Mouse (Mus musculus) liver, embryonic 15.5 days (tissue): ENCODE measurements around the gene Kcnd2. TPM values are rescaled to one million over a fixed set of nuclear protein-coding genes. Genes with fewer than 3 reads are reported as not detected.

Experiments
- ATAC-seq: fragments of 200-750 bp; cut with Nextera tagmentation; 2 replicates; pipeline ENCODE4 v1.8.0; 2017; ENCODE audit warnings: moderate number of reproducible peaks, mild to moderate bottlenecking, moderate library complexity; ENCODE audit not compliant: insufficient read depth
- H3K27ac ChIP-seq: fragments of 300-500 bp; sonication (generic); replicated peaks from 2 replicates; pipeline ENCODE4 v1.5.1; 2015; ENCODE audit warnings: mild to moderate bottlenecking, inconsistent platforms
- H3K27me3 ChIP-seq: fragments of 300-500 bp; sonication (generic); 2 replicates; pipeline ENCODE4 v1.6.1; 2015; ENCODE audit warnings: mild to moderate bottlenecking, inconsistent platforms
- H3K36me3 ChIP-seq: fragments of 300-500 bp; sonication (generic); replicated peaks from 2 replicates; pipeline ENCODE4 v1.6.1; 2015; ENCODE audit warnings: moderate library complexity, mild to moderate bottlenecking, inconsistent platforms
- H3K4me1 ChIP-seq: fragments of 300-500 bp; sonication (generic); replicated peaks from 2 replicates; pipeline ENCODE4 v1.6.1; 2015; ENCODE audit warnings: inconsistent platforms
- H3K4me2 ChIP-seq: fragments of 300-500 bp; sonication (generic); 2 replicates; pipeline ENCODE4 v1.6.1; 2015; ENCODE audit warnings: moderate library complexity, mild to moderate bottlenecking, inconsistent platforms
- H3K4me3 ChIP-seq: fragments of 300-500 bp; sonication (generic); replicated peaks from 2 replicates; pipeline ENCODE4 v1.5.1; 2015; ENCODE audit warnings: mild to moderate bottlenecking, inconsistent platforms
- H3K9ac ChIP-seq: fragments of 300-500 bp; sonication (generic); 2 replicates; pipeline ENCODE4 v1.6.1; 2015; ENCODE audit warnings: moderate library complexity, mild to moderate bottlenecking, inconsistent platforms
- H3K9me3 ChIP-seq: fragments of 300-500 bp; sonication (generic); replicated peaks from 2 replicates; pipeline ENCODE4 v1.6.1; 2016; ENCODE audit warnings: inconsistent platforms
- WGBS: fragments of 180-500 bp; shearing (Covaris S2); methylation state at CpG from one replicate; pipeline ENCODE4 v1.1.7; 2015; ENCODE audit warnings: mixed read lengths; ENCODE audit not compliant: insufficient replicate concordance; 5-methylcytosine and 5-hydroxymethylcytosine counted together
- polyA plus RNA-seq: library from polyadenylated mRNA; unstranded; fragments of >200 nt; fragmentation: Nextera tagmentation; extraction: Ambion mirVana; gene quantifications from 2 replicates; pipeline ENCODE4 v1.2.1, GENCODE M21; 2015

The Kcnd2 gene
- polyA plus RNA-seq, 1 experiment from 2014 or later, result 0.03 TPM

GRCm38 (mm10) chr6:21431120-21431519 lies 215.8 kb downstream of the Kcnd2 start:
- H3K36me3 ChIP-seq, result no peaks in the 10 kb centered on the region
- no peak overlapping the region for H3K4me3 ChIP-seq
- H3K9ac ChIP-seq, result no peak overlapping the region
- no peak for ATAC-seq
- H3K27ac ChIP-seq, result no peak overlapping the region
- no peaks in the 10 kb centered on the region for H3K4me1 ChIP-seq
- no peaks in the 10 kb centered on the region for H3K27me3 ChIP-seq
- 63% methylated on average over 1 of the region's 1 CpGs for WGBS
- no peak overlapping the region for H3K4me2 ChIP-seq
- H3K9me3 ChIP-seq, result no peaks in the 10 kb centered on the region

GRCm38 (mm10) chr6:21464719-21465118 lies 249.4 kb downstream of the Kcnd2 start:
- no peak for ATAC-seq
- Histone ChIP-seq H3K27ac (no peak overlapping the region), H3K4me3 (no peak overlapping the region), H3K36me3 (no peaks in the 10 kb centered on the region), H3K9me3 (no peaks in the 10 kb centered on the region), H3K4me1 (no peaks in the 10 kb centered on the region), H3K27me3 (no peaks in the 10 kb centered on the region), H3K9ac (no peak overlapping the region), H3K4me2 (no peak overlapping the region)

- H3K4me1 ChIP-seq, result no peaks in the 10 kb centered on the region
Observed at GRCm38 (mm10) chr6:21471891-21472544, 256.7 kb downstream of the Kcnd2 start.

GRCm38 (mm10) chr6:21482714-21483113 lies 267.4 kb downstream of the Kcnd2 start:
- Histone ChIP-seq H3K27ac (no peak overlapping the region), H3K36me3 (no peaks in the 10 kb centered on the region), H3K9ac (no peak overlapping the region), H3K9me3 (no peaks in the 10 kb centered on the region), H3K4me2 (no peak overlapping the region), H3K27me3 (no peaks in the 10 kb centered on the region), H3K4me1 (no peaks in the 10 kb centered on the region), H3K4me3 (no peak overlapping the region)
- no peak for ATAC-seq
- 68% methylated on average over 2 of the region's 2 CpGs for WGBS

More at GRCm38 (mm10) chr6:21471891-21472544, 256.7 kb downstream of the Kcnd2 start:
- Histone ChIP-seq H3K27ac (no peak overlapping the region), H3K36me3 (no peaks in the 10 kb centered on the region), H3K4me3 (no peak overlapping the region), H3K9me3 (no peaks in the 10 kb centered on the region), H3K4me2 (no peak overlapping the region), H3K27me3 (no peaks in the 10 kb centered on the region), H3K9ac (no peak overlapping the region)
- ATAC-seq, result no peak
- WGBS, result 36% methylated on average over 1 of the region's 1 CpGs

DNA sequence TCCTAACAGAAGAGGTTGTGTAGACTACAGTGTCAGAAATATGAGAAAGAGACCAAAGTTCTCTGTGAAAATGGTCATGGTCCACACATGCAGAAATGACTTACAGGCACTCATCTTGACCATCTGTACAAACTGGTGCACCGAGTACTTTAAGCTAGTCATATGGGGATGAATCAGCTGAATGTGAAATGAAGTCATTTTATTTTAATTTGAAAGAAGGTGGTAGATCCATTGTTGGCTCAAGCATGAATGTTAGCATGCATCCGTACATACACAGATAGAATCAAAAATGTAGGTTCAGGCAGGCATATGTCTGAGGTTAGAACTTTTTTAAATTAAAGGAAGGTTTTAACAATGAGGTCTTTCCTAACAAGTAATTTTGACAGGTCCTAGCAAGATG lies 273.2 kb downstream of the Kcnd2 start:
- H3K27me3 ChIP-seq, result no peaks in the 10 kb centered on the region
- H3K4me3 ChIP-seq, result no peak overlapping the region
- no peak for ATAC-seq
- H3K9me3 ChIP-seq, result no peaks in the 10 kb centered on the region
- no peaks in the 10 kb centered on the region for H3K4me1 ChIP-seq
- no peak overlapping the region for H3K4me2 ChIP-seq
- no peaks in the 10 kb centered on the region for H3K36me3 ChIP-seq
- no peak overlapping the region for H3K9ac ChIP-seq
- no peak overlapping the region for H3K27ac ChIP-seq
- WGBS, result 46% methylated on average over 2 of the region's 2 CpGs

DNA sequence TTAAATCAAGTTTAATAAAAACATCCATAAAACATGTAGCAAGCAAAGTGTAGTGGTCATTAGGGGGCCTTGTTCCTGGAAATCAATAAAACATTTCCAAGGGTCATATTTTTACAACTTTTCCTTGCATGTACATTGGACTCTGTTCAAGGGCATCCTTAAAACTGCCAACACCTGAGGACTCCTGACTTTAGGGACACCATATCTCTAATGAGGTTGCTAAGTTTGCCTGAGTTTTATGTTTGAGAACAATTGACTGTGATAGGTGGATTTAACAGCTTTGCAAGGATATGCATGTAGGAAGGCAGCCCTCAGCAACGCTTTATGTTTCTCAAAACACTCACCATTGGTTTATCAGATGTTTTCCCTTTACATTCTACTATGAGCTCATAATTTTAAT lies 287.6 kb downstream of the Kcnd2 start:
- Histone ChIP-seq H3K36me3 (no peaks in the 10 kb centered on the region), H3K27ac (no peak overlapping the region), H3K27me3 (no peaks in the 10 kb centered on the region), H3K9me3 (no peaks in the 10 kb centered on the region), H3K9ac (no peak overlapping the region), H3K4me1 (no peaks in the 10 kb centered on the region), H3K4me3 (no peak overlapping the region), H3K4me2 (no peak overlapping the region)
- WGBS, result 56% methylated on average over 1 of the region's 1 CpGs
- ATAC-seq, result no peak

DNA sequence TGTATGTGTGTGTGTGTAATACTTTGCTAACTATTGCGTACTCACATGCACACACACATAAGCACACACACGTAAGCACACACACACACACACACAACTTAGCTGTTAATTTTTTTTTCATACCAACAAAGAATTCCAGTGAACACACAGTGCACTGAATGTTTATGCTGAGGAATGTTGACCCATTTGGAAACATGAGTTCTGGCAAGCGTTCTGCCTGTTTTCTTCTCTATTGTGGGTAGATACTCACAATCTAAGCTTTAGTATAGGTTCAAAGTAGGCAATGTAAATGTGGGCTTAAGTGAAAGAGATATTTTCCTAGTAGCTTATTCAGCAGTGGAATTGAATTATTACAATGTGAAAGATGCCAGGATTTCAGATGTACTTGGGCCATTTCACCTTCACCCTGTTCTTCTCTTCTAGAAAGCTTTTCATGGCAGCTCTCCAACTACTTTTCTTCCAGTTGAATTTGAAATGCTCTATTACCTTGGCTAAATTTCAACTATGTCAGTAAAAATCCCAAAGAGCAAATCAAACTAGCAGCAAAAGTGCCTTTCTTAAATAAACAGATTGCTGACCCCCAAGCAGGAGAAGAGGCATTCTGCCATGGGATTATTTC lies 295.4 kb downstream of the Kcnd2 start:
- no peak for ATAC-seq
- H3K4me3 ChIP-seq, result no peak overlapping the region
- no peaks in the 10 kb centered on the region for H3K4me1 ChIP-seq
- no peaks in the 10 kb centered on the region for H3K9me3 ChIP-seq
- no peak overlapping the region for H3K27ac ChIP-seq
- WGBS, result 67% methylated on average over 3 of the region's 3 CpGs
- no peak overlapping the region for H3K4me2 ChIP-seq
- no peak overlapping the region for H3K9ac ChIP-seq
- no peaks in the 10 kb centered on the region for H3K36me3 ChIP-seq
- no peaks in the 10 kb centered on the region for H3K27me3 ChIP-seq

- Histone ChIP-seq H3K9ac (no peak overlapping the region), H3K4me1 (no peaks in the 10 kb centered on the region), H3K9me3 (no peaks in the 10 kb centered on the region), H3K4me2 (no peak overlapping the region), H3K4me3 (no peak overlapping the region), H3K27me3 (no peaks in the 10 kb centered on the region), H3K36me3 (no peaks in the 10 kb centered on the region), H3K27ac (no peak overlapping the region)
- WGBS, result 60% methylated on average over 1 of the region's 1 CpGs
- no peak for ATAC-seq
Observed at GRCm38 (mm10) chr6:21520351-21520750, 305.0 kb downstream of the Kcnd2 start.

GRCm38 (mm10) chr6:21527489-21528074 lies 312.3 kb downstream of the Kcnd2 start:
- Histone ChIP-seq H3K4me3 (no peak overlapping the region), H3K36me3 (no peaks in the 10 kb centered on the region), H3K9ac (no peak overlapping the region), H3K27ac (no peak overlapping the region), H3K4me1 (no peaks in the 10 kb centered on the region), H3K9me3 (no peaks in the 10 kb centered on the region), H3K27me3 (no peaks in the 10 kb centered on the region), H3K4me2 (no peak overlapping the region)
- 66% methylated on average over 1 of the region's 1 CpGs for WGBS
- ATAC-seq, result no peak

DNA sequence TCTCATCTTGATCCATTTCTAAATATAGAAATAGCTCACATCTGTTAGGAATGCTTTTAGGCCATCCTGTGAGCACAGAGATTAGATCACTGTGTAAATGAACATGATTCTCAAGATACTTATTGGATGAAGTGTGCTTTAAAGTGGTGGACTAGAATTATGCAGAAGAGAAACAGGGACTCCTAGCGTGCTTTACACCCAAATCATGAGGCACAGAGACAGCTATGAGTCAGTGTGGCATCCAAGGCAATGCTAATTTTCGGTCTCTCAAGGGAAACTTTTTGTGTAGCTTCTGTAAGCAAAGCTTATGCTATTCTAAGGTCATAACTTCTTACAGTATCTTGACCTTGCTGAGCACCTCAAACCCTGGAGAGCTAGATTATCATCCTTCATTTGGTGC lies 318.7 kb downstream of the Kcnd2 start:
- H3K27ac ChIP-seq, result no peak overlapping the region
- no peak overlapping the region for H3K9ac ChIP-seq
- WGBS, result 40% methylated on average over 2 of the region's 2 CpGs
- no peaks in the 10 kb centered on the region for H3K4me1 ChIP-seq
- no peaks in the 10 kb centered on the region for H3K27me3 ChIP-seq
- no peaks in the 10 kb centered on the region for H3K9me3 ChIP-seq
- no peaks in the 10 kb centered on the region for H3K36me3 ChIP-seq
- no peak for ATAC-seq
- no peak overlapping the region for H3K4me2 ChIP-seq
- H3K4me3 ChIP-seq, result no peak overlapping the region

GRCm38 (mm10) chr6:21534820-21535219 lies 319.5 kb downstream of the Kcnd2 start:
- ATAC-seq, result no peak
- no peaks in the 10 kb centered on the region for H3K9me3 ChIP-seq
- H3K4me3 ChIP-seq, result no peak overlapping the region
- no peak overlapping the region for H3K4me2 ChIP-seq
- H3K4me1 ChIP-seq, result no peaks in the 10 kb centered on the region
- no peaks in the 10 kb centered on the region for H3K36me3 ChIP-seq
- no peak overlapping the region for H3K27ac ChIP-seq
- no peak overlapping the region for H3K9ac ChIP-seq
- H3K27me3 ChIP-seq, result no peaks in the 10 kb centered on the region
- WGBS, result 38% methylated on average over 1 of the region's 1 CpGs
